Mouse (Mus musculus): ENCODE data around the gene Stxbp1.

Stxbp1 gene

DNA sequence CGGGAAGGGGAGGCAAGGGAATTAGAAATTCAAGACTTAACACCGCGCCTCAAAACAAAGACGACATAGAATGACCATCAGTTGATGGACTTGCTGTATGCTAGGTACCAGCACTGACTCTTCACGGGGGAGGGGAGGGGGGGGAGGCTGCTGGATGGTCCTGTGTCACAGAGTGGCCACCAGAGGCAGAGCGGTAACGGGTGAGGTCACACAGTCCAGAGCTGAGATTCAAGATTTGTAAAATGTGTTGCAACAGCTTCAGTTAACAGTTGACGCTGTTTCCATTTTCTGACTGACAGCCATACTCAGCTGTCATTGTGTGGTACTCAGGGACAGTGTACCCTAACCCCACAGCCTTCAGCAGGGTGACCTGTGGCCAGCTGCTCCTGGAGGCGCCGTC is 94.9 kb downstream of the Stxbp1 start:
- DNase-seq (ENCODE audit: low read depth, low spot score), result no peak

DNA sequence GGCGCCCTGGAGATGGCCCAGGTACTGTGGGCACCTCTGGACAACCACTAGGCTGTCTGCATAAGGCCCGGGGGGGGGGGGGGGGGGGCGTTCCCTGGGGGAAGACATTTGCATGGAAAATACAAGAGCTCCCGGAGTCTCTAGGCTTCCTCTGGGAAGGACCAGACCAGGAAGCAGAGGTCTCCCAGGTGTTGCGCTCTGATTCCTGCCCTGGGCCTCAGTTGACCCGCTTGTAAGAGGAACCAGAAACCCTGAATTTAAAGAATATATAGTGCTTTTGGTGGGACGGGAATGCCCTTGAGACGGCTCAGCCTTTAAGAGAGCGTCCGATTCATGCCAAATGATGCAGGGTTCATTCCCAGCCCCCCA is 95.4 kb downstream of the Stxbp1 start:
- no peak for DNase-seq (ENCODE audit: low read depth, low spot score)

DNA sequence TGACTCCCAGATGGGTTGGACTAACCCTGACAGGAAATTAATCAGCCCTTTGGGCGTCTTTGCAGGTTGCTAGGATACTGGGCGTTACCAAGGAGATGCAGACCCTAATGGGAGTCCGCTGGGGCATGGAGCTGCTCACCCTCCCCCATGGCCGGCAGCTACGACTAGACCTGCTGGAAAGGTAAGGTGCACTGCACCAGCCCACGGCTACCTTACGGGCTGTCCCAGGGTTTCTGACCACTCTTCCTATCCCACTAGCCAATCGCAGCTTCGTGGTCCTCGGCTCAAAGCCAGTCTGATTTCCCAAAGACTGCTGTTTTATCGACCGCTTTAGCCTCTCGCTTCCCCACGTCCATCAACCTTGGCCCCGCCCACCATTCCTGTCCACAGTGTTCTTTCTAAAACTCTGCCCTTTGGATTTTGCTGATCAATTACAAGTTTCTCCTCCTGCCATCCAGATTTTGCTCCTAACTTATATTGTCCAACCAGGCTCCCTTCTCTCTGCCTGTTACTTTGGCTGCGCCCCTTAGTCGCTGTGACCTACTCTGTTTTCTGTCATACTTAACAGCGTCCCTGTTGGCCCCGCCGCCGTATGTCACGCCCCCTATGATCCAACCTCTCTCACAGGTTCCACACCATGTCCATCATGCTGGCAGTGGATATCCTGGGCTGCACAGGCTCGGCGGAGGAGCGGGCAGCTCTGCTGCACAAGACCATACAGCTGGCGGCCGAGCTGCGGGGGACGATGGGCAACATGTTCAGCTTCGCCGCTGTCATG is 96.0 kb downstream of the Stxbp1 start:
- DNase-seq (ENCODE audit: low read depth, low spot score), result no peak

DNA sequence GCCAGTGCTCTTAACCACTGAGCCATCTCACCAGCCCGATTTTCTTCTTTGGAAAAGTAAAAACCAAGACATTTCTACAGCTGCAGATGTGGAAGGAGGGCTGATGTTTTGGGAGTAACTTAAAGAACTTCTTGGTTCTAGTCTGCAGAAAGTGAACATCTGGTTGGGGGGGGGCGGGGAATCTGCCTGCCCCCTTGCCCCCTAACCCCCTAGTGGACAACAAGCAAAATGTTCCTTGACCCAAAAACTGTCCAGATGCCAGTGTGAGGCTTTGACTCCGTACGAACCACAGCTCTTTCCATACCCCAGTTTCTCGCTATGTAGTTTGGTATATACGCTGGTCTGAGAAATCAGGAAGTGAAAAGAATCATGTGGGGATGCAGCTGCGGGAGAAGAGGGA is 96.8 kb downstream of the Stxbp1 start:
- DNase-seq (ENCODE audit: low read depth, low spot score), result no peak

DNA sequence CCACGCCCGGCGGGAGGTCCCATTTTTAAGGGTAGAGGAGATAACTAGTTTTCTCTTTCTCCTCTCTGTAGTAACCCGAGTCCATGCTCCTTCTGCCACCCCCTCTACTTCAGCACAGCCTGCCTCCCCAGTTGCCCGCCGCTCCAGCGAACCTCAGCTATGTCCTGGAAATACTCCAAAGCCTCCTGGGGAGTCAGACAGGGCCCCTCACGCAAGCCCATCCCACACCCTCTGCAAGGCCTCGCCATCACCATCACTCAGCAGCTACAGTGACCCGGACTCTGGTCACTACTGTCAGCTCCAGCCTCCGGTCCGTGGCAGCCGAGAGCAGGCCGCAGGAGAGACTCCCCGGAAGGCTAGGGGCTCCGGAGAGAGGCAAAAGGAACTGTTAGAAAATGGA is 98.0 kb downstream of the Stxbp1 start:
- no peak for DNase-seq (ENCODE audit: low read depth, low spot score)

DNA sequence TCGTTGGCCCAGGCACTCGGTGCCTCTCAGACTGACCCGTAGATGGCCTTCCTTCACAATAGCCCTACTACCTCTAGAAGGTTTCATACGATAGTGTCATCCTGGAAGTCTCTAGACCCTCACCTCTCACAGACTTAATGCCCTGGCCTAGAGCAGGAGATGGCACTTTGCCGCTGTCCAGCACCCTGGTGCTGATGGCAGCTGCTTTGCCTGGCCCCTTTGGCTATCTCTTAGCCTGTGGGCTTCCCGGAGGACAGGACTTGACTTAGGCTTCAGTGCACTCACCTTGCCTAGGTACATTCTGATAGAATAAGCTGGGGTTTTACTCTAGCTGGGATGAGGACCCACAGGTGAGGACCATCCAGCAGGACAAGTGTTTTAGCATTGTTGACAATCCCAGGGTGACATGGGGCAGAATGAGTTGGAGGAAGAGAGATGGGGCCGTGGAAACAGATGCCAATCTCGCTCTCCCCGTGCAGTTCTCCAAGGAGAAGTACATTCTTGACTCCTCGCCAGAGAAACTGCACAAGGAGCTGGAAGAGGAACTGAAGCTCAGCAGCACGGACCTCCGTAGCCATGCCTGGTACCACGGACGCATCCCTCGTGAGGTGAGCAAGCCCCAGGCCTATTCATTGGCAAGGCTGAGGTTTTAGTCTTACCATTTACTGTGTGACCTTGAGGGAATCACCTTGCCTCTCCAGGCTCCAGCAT is 102.6 kb downstream of the Stxbp1 start:
- no peak for DNase-seq (ENCODE audit: low read depth, low spot score)

DNA sequence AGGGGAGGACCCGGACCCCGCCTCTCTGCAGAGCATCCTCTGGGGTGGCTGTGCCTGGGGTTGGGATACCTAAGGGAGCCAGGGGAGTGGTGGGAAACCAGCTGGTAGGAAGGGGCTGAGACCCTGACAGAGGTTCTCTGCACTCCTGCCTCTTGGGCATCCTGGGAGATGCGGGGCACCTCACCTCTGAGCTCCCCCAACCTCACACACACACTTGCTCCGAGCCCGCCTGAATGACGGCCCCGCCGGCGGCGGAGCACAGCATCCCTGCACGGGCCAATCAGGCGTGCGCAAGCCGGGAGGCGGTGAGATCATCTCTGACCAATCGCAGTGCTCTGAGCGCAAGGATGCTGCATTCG is 104.9 kb downstream of the Stxbp1 start:
- no peak for DNase-seq (ENCODE audit: low read depth, low spot score)

DNA sequence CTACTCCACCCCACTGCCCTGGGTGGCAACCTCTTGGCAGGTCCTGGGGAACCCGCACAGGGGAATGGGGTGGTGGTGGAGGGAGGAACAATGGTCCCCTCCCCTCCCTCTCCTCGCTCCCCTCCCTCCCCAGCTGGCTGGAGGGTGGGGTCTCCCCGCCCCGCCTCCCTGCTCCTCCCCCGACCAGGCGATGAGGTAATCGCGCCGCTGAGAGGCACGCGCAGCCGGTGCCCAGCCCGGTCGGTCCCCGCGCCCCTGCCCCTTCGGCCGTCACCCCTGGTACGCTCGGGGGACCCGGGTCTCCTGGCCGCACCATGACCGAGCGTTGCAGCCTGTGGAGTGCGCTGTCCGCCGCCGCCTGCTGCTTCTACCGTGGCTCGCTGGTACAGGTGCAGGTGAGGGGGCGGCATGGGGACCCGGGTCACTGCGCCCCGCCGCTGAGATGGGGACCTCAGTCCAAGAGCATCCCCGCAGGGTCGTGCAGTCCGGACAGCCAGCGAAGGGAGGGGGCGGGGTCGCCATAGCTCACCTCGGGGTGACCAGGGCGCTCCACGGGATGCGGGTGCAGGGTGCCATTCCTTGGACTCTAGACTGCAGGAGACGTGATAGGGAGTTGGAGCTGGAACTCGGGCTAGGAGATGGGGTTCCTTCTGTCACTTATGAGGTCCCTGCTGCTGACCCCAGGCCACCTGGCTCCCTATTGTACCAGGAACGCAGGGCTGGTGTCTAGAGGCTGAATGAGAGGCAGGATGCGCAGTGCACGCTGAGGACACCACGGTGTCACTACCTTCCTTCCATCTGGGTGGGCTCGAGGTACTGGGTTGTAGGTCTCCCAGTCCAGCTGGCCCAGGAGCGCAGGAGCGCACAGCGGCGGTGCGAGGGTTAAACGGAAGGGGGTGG is 105.5 kb downstream of the Stxbp1 start:
- no peak for DNase-seq (ENCODE audit: low read depth, low spot score)

DNA sequence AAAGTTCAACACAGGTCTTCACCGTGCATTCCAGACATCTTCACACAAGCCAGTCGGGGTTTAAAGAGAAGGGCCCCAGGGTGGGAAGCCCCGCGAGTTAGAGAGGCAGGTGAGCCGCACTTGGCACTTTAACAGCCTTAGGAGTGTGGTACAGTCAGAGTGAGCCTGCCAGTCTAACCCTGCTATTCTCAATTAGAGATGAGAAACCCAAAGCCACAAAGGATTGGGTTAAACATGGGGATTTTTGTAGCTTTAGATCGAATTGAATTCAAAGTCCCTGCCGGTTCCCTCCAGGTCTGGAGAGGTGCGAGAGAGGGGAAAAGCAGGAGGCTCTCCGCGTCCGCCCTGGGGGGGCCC is 106.2 kb downstream of the Stxbp1 start, which contains the start of gene 6330409D20Rik:
Gene 6330409D20Rik, minus strand, starts transcription at position 101 of the 357 bp plus-strand sequence.
- DNase-seq (ENCODE audit: low read depth, low spot score), result no peak

DNA sequence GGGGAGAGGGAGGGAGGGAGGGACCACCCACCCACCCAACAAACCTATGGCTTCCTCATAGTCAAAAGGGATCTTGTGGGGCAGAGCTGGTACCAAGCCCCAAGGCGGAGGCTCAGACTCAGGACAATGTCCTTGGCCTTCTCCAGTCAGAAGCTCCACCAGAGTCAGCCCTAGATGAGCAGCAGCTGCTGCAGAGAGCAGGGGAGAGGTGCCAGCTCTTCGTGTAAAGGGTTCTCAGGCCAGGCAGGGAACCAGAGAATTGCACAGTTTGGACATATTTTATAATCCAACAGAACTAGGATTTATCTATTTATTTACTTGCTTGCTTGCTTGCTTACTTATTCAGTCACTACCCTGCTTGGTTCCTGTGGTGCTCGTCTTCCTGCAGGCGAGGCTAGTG is 107.7 kb downstream of the Stxbp1 start:
- DNase-seq (ENCODE audit: low read depth, low spot score), result no peak
